ENCODE assay signal across 39 mouse cellular contexts in genomic region chr3:103743208-103743607, GRCm38 (mm10). TPM values are rescaled to one million over a fixed set of nuclear protein-coding genes. Genes with fewer than 3 reads are reported as not detected.
"Had no signal": no experiment of that assay in that cellular context is flagged by ENCODE, and none has a peak within 500 bp of the region (broad histone marks: within the 10 kb centered on the region; RNA-seq: fewer than 3 reads in every experiment).

No protein-coding gene starts in this region.

- H3K4me1 ChIP-seq: forebrain, embryonic 13.5 days had no signal

- ATAC-seq: forebrain, embryonic 13.5 days; forebrain, embryonic 14.5 days; forebrain, embryonic 15.5 days; forebrain, embryonic 16.5 days; forebrain, postnatal 0 days had no signal

- H3K9ac ChIP-seq: embryonic facial prominence, embryonic 12.5 days; embryonic facial prominence, embryonic 13.5 days; embryonic facial prominence, embryonic 15.5 days; forebrain, embryonic 12.5 days; forebrain, embryonic 13.5 days; forebrain, embryonic 15.5 days; forebrain, postnatal 0 days had no signal

- DNase-seq: cerebellum, adult 8-10 months; cerebellum, adult 9-10 months; cerebellum, adult 9-11 months; cerebellum, postnatal 10 days; cerebellum, postnatal 14 days; cerebellum, postnatal 25 days; cerebellum, postnatal 36 days; embryo, embryonic 11 days; forebrain, postnatal 0 days; gastrocnemius, adult 2 months; gastrocnemius, postnatal 10 days; gastrocnemius, postnatal 14 days; gastrocnemius, postnatal 25 days; gastrocnemius, postnatal 36 days; heart, adult 18-20 months; heart, adult 2 months had no signal

- H3K4me2 ChIP-seq: embryonic facial prominence, embryonic 12.5 days; embryonic facial prominence, embryonic 13.5 days; embryonic facial prominence, embryonic 15.5 days; forebrain, embryonic 12.5 days; forebrain, embryonic 13.5 days; forebrain, embryonic 15.5 days had no signal

- H3K27me3 ChIP-seq: embryonic facial prominence, embryonic 12.5 days; embryonic facial prominence, embryonic 13.5 days; embryonic facial prominence, embryonic 15.5 days; forebrain, embryonic 12.5 days; forebrain, embryonic 13.5 days; forebrain, embryonic 15.5 days had no signal

- H3K27ac ChIP-seq: embryonic facial prominence, embryonic 10.5 days; embryonic facial prominence, embryonic 12.5 days; embryonic facial prominence, embryonic 13.5 days; embryonic facial prominence, embryonic 15.5 days; forebrain, embryonic 10.5 days; forebrain, embryonic 12.5 days; forebrain, embryonic 13.5 days; forebrain, embryonic 15.5 days; gastrocnemius, adult 2 months; heart, adult 2 months; heart, embryonic 10.5 days had no signal

- H3K9me3 ChIP-seq: embryonic facial prominence, embryonic 10.5 days; embryonic facial prominence, embryonic 12.5 days; embryonic facial prominence, embryonic 13.5 days; embryonic facial prominence, embryonic 15.5 days; forebrain, embryonic 10.5 days; forebrain, embryonic 12.5 days; forebrain, embryonic 13.5 days; forebrain, embryonic 15.5 days; heart, embryonic 10.5 days had no signal

- H3K4me3 ChIP-seq: embryonic facial prominence, embryonic 10.5 days; embryonic facial prominence, embryonic 12.5 days; embryonic facial prominence, embryonic 13.5 days; embryonic facial prominence, embryonic 15.5 days; erythroblast, embryonic 14.5 days; forebrain, embryonic 10.5 days; forebrain, embryonic 12.5 days; forebrain, embryonic 13.5 days; forebrain, embryonic 15.5 days; gastrocnemius, adult 2 months; heart, adult 2 months; heart, embryonic 10.5 days had no signal

RNA-seq across cellular contexts. Expression of gene Gm10964, which starts 4.0 kb away (rescaled TPM):
- total RNA-seq: common myeloid progenitor, adult 5-6 weeks; forebrain, postnatal 0 days; gastrocnemius, adult 18-20 months; gastrocnemius, adult 2 months; gastrocnemius, adult 8-10 months; gastrocnemius, postnatal 10 days; gastrocnemius, postnatal 14 days; gastrocnemius, postnatal 25 days; gastrocnemius, postnatal 36 days; gastrocnemius, postnatal 4 days; granulocyte monocyte progenitor cell, adult 5-6 weeks; heart, adult 18-20 months; heart, adult 2 months had no signal
- polyA plus RNA-seq: cortical plate, adult 2 months; embryonic facial prominence, embryonic 10.5 days; embryonic facial prominence, embryonic 11.5 days; embryonic facial prominence, embryonic 12.5 days; embryonic facial prominence, embryonic 13.5 days; embryonic facial prominence, embryonic 14.5 days; embryonic facial prominence, embryonic 15.5 days; erythroblast, embryonic 14.5 days; forebrain, embryonic 10.5 days; forebrain, embryonic 11.5 days; forebrain, embryonic 12.5 days; forebrain, embryonic 13.5 days; forebrain, embryonic 14.5 days; forebrain, embryonic 15.5 days; forebrain, embryonic 16.5 days; forebrain, postnatal 0 days; frontal cortex, adult 2 months; gonadal fat pad, adult 2 months; heart, adult 2 months; heart, embryonic 10.5 days had no signal

RNA-seq across cellular contexts. Expression of gene Olfml3, which starts 5.4 kb away (rescaled TPM):
- total RNA-seq: granulocyte monocyte progenitor cell, adult 5-6 weeks had no signal
